In the genomic region with DNA sequence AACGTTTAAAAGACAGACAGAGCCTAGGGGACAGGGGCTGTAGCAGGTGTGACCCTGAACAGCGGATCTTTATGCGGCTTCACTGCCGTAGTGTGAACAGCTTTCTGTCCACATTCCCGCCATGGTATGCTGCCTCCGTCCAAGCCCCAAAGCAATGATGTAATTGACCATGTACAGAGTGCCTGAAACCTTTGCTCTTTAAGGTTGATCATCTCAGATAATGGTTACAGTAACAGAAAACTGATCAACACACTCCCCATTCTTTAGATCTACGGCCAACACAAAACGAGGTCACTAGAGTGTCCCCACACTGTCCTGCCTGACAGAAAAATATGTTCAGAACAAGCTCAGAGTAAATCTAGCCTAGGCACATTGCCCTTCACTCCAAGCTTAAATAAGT, we compare ENCODE assay signal across 24 mouse cellular contexts. TPM values are rescaled to one million over a fixed set of nuclear protein-coding genes. Genes with fewer than 3 reads are reported as not detected.
DNase-seq lines count a peak whose midpoint lies in the region; ATAC-seq and TF ChIP-seq lines count a peak whose summit lies in the region.
"Had no signal": no experiment of that assay in that cellular context is flagged by ENCODE, and none has a peak within 500 bp of the region (broad histone marks: within the 10 kb centered on the region; RNA-seq: fewer than 3 reads in every experiment).

No protein-coding gene starts in this region.

- peak overlapping the region; percentile 93 for H3K27ac ChIP-seq in liver, adult 2 months (replicated peaks; ENCODE audit: insufficient read depth, low read depth, low read length)
- H3K27ac ChIP-seq in intestine, postnatal 0 days (ENCODE audit: low read depth, low read length), result peak overlapping the region; percentile 28; the same call in 1 of the 2 replicates
- H3K27ac ChIP-seq in liver, embryonic 13.5 days, result peak overlapping the region; percentile 63
- H3K27ac ChIP-seq in liver, embryonic 16.5 days (ENCODE audit: low read length), result peak overlapping the region; percentile 75
- H3K27ac ChIP-seq: embryonic facial prominence, embryonic 12.5 days; embryonic facial prominence, embryonic 15.5 days; heart, adult 2 months; heart, embryonic 10.5 days; heart, embryonic 13.5 days; hindbrain, embryonic 12.5 days had no signal

- H3K4me3 ChIP-seq in liver, adult 2 months (ENCODE audit: insufficient read depth, low read depth, low read length), result no peak overlapping the region
- no peak overlapping the region for H3K4me3 ChIP-seq in intestine, postnatal 0 days (ENCODE audit: low read depth, low read length)
- H3K4me3 ChIP-seq in liver, embryonic 13.5 days (replicated peaks), result no peak overlapping the region
- H3K4me3 ChIP-seq in liver, embryonic 16.5 days (ENCODE audit: low read depth, low read length), result no peak overlapping the region
- H3K4me3 ChIP-seq: embryonic facial prominence, embryonic 12.5 days; embryonic facial prominence, embryonic 15.5 days; heart, adult 2 months; heart, embryonic 10.5 days; heart, embryonic 13.5 days; hindbrain, embryonic 12.5 days had no signal

- 19% methylated on average over 8 of the region's 8 CpGs for WGBS in liver, adult 2 months
- WGBS in intestine, postnatal 0 days, result 68% methylated on average over 8 of the region's 8 CpGs
- 58% methylated on average over 8 of the region's 8 CpGs for WGBS in liver, embryonic 13.5 days (ENCODE audit: insufficient replicate concordance)
- 58% methylated on average over 8 of the region's 8 CpGs for WGBS in liver, embryonic 16.5 days (ENCODE audit: insufficient replicate concordance)

- peaks cover 28% of the 10 kb centered on the region for H3K4me1 ChIP-seq in liver, adult 2 months (ENCODE audit: control insufficient read depth, insufficient read depth, low read length)
- no peaks in the 10 kb centered on the region for H3K4me1 ChIP-seq in intestine, postnatal 0 days (replicated peaks; ENCODE audit: control insufficient read depth, insufficient read depth, low read length)
- no peaks in the 10 kb centered on the region; the same call in 1 of the 2 replicates for H3K4me1 ChIP-seq in liver, embryonic 13.5 days (replicated peaks)
- H3K4me1 ChIP-seq in liver, embryonic 16.5 days (ENCODE audit: control insufficient read depth, low read depth, low read length), result no peaks in the 10 kb centered on the region
- H3K4me1 ChIP-seq: embryonic facial prominence, embryonic 12.5 days; heart, embryonic 10.5 days; heart, embryonic 13.5 days had no signal

- H3K27me3 ChIP-seq in liver, adult 2 months (ENCODE audit: control insufficient read depth, insufficient read depth, low read length), result no peaks in the 10 kb centered on the region
- H3K27me3 ChIP-seq in intestine, postnatal 0 days (replicated peaks; ENCODE audit: control insufficient read depth, insufficient read depth, low read length), result no peaks in the 10 kb centered on the region
- H3K27me3 ChIP-seq in liver, embryonic 13.5 days, result no peaks in the 10 kb centered on the region
- H3K27me3 ChIP-seq in liver, embryonic 16.5 days (ENCODE audit: control insufficient read depth, insufficient read depth, low read depth, low read length), result no peaks in the 10 kb centered on the region
- H3K27me3 ChIP-seq: embryonic facial prominence, embryonic 12.5 days; embryonic facial prominence, embryonic 15.5 days; heart, embryonic 13.5 days; hindbrain, embryonic 12.5 days had no signal

- peak; percentile 99 for DNase-seq in liver, adult 2 months (ENCODE audit: extremely low read depth, low read depth, low spot score)
- no peak for DNase-seq in liver
- DNase-seq in liver, embryonic 13.5 days, result no peak
- DNase-seq in gastrocnemius, adult 18-20 months (ENCODE audit: low spot score), result no peak
- DNase-seq in lung, postnatal 36 days, result no peak
- no peak for DNase-seq in thymus, adult 18-20 months
- DNase-seq: adrenal gland, adult 2 months; adrenal gland, postnatal 14 days; cerebellum, adult 11 months; cerebellum, adult 2 months; cerebellum, adult 9-11 months; cerebellum, postnatal 25 days; forebrain, postnatal 0 days; gastrocnemius, postnatal 25 days; heart, adult 2 months; heart, postnatal 14 days had no signal

- no peak for TF ChIP-seq POLR2A in liver, adult 2 months (IDR thresholded peaks at IDR 0.05; ENCODE audit: extremely low read depth, insufficient read depth, low read length)

- no peak for TF ChIP-seq CTCF in liver, adult 2 months (IDR thresholded peaks at IDR 0.05; ENCODE audit: low read depth, low read length)
- TF ChIP-seq CTCF in intestine, postnatal 0 days (IDR thresholded peaks at IDR 0.05; ENCODE audit: low read depth), result no peak

- ATAC-seq in intestine, postnatal 0 days, result no peak
- peak; percentile 76 for ATAC-seq in liver, embryonic 13.5 days (ENCODE audit: low read depth)
- ATAC-seq in liver, embryonic 16.5 days (ENCODE audit: low read depth), result peak; percentile 85
- ATAC-seq: CD4-positive, CD25-positive, alpha-beta regulatory T cell, adult 4 months; forebrain, postnatal 0 days had no signal

- no peak overlapping the region for H3K4me2 ChIP-seq in intestine, postnatal 0 days (replicated peaks; ENCODE audit: low read depth)
- H3K4me2 ChIP-seq in liver, embryonic 13.5 days, result no peak overlapping the region
- no peak overlapping the region for H3K4me2 ChIP-seq in liver, embryonic 16.5 days (ENCODE audit: low read depth, low read length)
- H3K4me2 ChIP-seq: embryonic facial prominence, embryonic 12.5 days; embryonic facial prominence, embryonic 15.5 days; heart, embryonic 13.5 days; hindbrain, embryonic 12.5 days had no signal

- H3K9ac ChIP-seq in liver, adult 2 months (ENCODE audit: low read depth, low read length), result no peak overlapping the region; the same call in 1 of the 2 replicates
- H3K9ac ChIP-seq in intestine, postnatal 0 days (ENCODE audit: low read depth, low read length), result no peak overlapping the region
- H3K9ac ChIP-seq in liver, embryonic 13.5 days, result no peak overlapping the region
- no peak overlapping the region for H3K9ac ChIP-seq in liver, embryonic 16.5 days (ENCODE audit: low read depth, low read length)
- H3K9ac ChIP-seq: embryonic facial prominence, embryonic 12.5 days; embryonic facial prominence, embryonic 15.5 days; forebrain, postnatal 0 days; heart, embryonic 13.5 days; hindbrain, embryonic 12.5 days had no signal

- no peaks in the 10 kb centered on the region for H3K9me3 ChIP-seq in intestine, postnatal 0 days (ENCODE audit: control insufficient read depth)
- H3K9me3 ChIP-seq in liver, embryonic 13.5 days (replicated peaks), result no peaks in the 10 kb centered on the region
- no peaks in the 10 kb centered on the region for H3K9me3 ChIP-seq in liver, embryonic 16.5 days (replicated peaks; ENCODE audit: control insufficient read depth, low read length)
- H3K9me3 ChIP-seq: embryonic facial prominence, embryonic 12.5 days; embryonic facial prominence, embryonic 15.5 days; heart, embryonic 10.5 days; heart, embryonic 13.5 days; hindbrain, embryonic 12.5 days had no signal

- no peaks in the 10 kb centered on the region for H3K36me3 ChIP-seq in liver, adult 2 months (ENCODE audit: control insufficient read depth, insufficient read depth, low read length)
- no peaks in the 10 kb centered on the region for H3K36me3 ChIP-seq in intestine, postnatal 0 days (ENCODE audit: control insufficient read depth, insufficient read depth)
- H3K36me3 ChIP-seq in liver, embryonic 13.5 days, result no peaks in the 10 kb centered on the region
- no peaks in the 10 kb centered on the region for H3K36me3 ChIP-seq in liver, embryonic 16.5 days (ENCODE audit: control insufficient read depth, insufficient read depth)
- H3K36me3 ChIP-seq: embryonic facial prominence, embryonic 12.5 days; embryonic facial prominence, embryonic 15.5 days; heart, embryonic 10.5 days; heart, embryonic 13.5 days; hindbrain, embryonic 12.5 days had no signal

- H3K79me2 ChIP-seq in liver, adult 2 months (ENCODE audit: control insufficient read depth, insufficient read depth, low read length), result no peaks in the 10 kb centered on the region

RNA-seq across cellular contexts. Expression of a gene that starts 48.8 kb away (rescaled TPM):
- 480 and 523 TPM in 2 replicates for total RNA-seq in liver, adult 2 months (2014; rRNA removed)
- polyA plus RNA-seq in liver, adult 2 months (2012; rRNA removed), result 152 and 154 TPM in 2 replicates
- polyA plus RNA-seq in intestine, postnatal 0 days (2015; fragmentation: Nextera tagmentation; extraction: Ambion mirVana), result 133 and 135 TPM in 2 replicates
- 36.9 and 45.2 TPM in 2 replicates for polyA plus RNA-seq in liver, embryonic 13.5 days (2015; fragmentation: Nextera tagmentation; extraction: Ambion mirVana)
- 68.8 and 68.9 TPM in 2 replicates for polyA plus RNA-seq in liver, embryonic 16.5 days (2015; fragmentation: Nextera tagmentation; extraction: Ambion mirVana)
- 10 to 100 TPM; 26.6 to 26.7 TPM for total RNA-seq in gastrocnemius, adult 18-20 months (2021)

RNA-seq across cellular contexts. Expression of a gene that starts 54.6 kb away (rescaled TPM):
- 79.5 and 96.6 TPM in 2 replicates for total RNA-seq in liver, adult 2 months (2014; rRNA removed)
- 62.1 and 73.2 TPM in 2 replicates for polyA plus RNA-seq in liver, adult 2 months (2012; rRNA removed)
- polyA plus RNA-seq in intestine, postnatal 0 days (2015; fragmentation: Nextera tagmentation; extraction: Ambion mirVana), result 116 and 117 TPM in 2 replicates
- polyA plus RNA-seq in liver, embryonic 13.5 days (2015; fragmentation: Nextera tagmentation; extraction: Ambion mirVana), result 9.8 and 10.3 TPM in 2 replicates
- polyA plus RNA-seq in liver, embryonic 16.5 days (2015; fragmentation: Nextera tagmentation; extraction: Ambion mirVana), result 5.0 and 6.9 TPM in 2 replicates
- total RNA-seq in gastrocnemius, adult 18-20 months (2021), result 10 to 100 TPM in 1 of 2 experiments, 1 to 10 TPM in 1; 9.7 to 11.0 TPM

Comparison
In these comparisons a context has a peak if more than half of its experiments do, and no peak if none do; other contexts are left out.
1. H3K27ac ChIP-seq: peak in every context shown above with its lines; median percentile 93 in liver, adult 2 months; 75 in liver, embryonic 16.5 days; 63 in liver, embryonic 13.5 days; 28 in intestine, postnatal 0 days.